Mouse (Mus musculus): ENCODE data around the gene H2-DMb2.

DNA sequence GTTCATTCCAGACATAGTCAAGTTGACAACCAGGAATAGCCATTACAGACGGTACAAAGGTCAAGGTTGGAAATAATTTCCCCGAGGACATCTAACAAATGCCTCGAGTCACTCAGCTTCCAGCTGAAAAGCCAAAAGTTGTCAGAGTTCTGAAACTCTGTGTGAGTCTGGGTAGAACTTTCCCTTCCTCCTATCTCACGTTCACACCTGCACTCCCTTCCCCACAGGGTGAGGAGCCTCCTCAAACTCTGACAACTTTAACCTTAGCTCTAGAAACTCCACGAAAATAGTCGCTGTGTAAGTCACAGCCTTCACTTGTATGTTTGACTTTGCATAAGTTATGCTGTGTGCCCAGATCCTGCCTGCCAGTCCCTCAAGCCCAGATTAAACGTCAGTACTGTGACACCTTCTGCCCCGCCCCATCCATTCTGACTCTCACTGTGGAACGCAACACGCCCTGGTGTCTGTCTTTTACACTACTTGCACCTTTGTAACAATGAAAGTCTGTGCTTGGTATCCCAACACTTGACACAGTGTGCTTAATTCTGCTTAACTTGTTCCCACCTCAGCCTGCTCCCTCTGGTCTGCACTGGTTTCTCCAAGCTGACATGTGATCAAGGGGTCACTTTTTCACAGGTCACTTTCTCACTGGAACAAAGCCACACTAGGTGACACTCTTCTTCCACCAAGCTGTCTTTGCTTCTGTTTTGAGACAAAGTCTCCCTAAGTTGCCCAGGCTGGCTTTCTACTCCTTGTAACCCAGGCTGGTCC is 44.2 kb upstream of the H2-DMb2 start:
- TF ChIP-seq EP300 (IDR thresholded peaks at IDR 0.05; ENCODE audit: low read depth) (no peak), CTCF (IDR thresholded peaks at IDR 0.05; ENCODE audit: low read depth) (no peak)

Data from liver, postnatal 0 days (tissue).